Mouse (Mus musculus) G1E (cell line): ENCODE data around the gene Fez1. TPM values are rescaled to one million over a fixed set of nuclear protein-coding genes. Genes with fewer than 3 reads are reported as not detected.

Experiments used
- ATAC-seq: 2 replicates; pipeline ENCODE4 v1.8.0; 2016; ENCODE audit warnings: mild to moderate bottlenecking; ENCODE audit not compliant: insufficient number of reproducible peaks, poor library complexity, low FRiP score, severe bottlenecking; ENCODE audit errors: extremely low read depth
- DNase-seq: peaks from one replicate; pipeline ENCODE4 v3.0.0; 2012; ENCODE audit warnings: low spot score
- H3K27me3 ChIP-seq: 2 replicates; pipeline ENCODE4 v1.6.1; 2012; ENCODE audit warnings: mild to moderate bottlenecking, low read length, inconsistent platforms; ENCODE audit not compliant: insufficient read depth
- H3K36me3 ChIP-seq: replicated peaks from 2 replicates; pipeline ENCODE3; 2012; ENCODE audit warnings: mild to moderate bottlenecking, inconsistent platforms
- H3K4me1 ChIP-seq: 2 replicates; pipeline ENCODE4 v1.6.1; 2012; ENCODE audit warnings: low read depth, low read length, inconsistent platforms, mixed read lengths; ENCODE audit not compliant: insufficient read depth
- H3K4me3 ChIP-seq: 2 replicates; pipeline ENCODE4 v1.5.1; 2012; ENCODE audit warnings: low read depth, mild to moderate bottlenecking, inconsistent platforms, low read length, moderate library complexity, mixed read lengths
- H3K9me3 ChIP-seq: replicated peaks from 2 replicates; pipeline ENCODE4 v1.6.1; 2012; ENCODE audit warnings: inconsistent platforms
- CTCF ChIP-seq: IDR thresholded peaks from 2 replicates; pipeline ENCODE4 v1.5.1; 2012; ENCODE audit warnings: low read depth, low read length, inconsistent platforms, mixed read lengths
- GATA1 ChIP-seq: IDR thresholded peaks from 2 replicates; pipeline ENCODE4 v1.6.1; 2012; ENCODE audit warnings: borderline replicate concordance, low read length, inconsistent platforms, mixed read lengths
- GATA2 ChIP-seq: IDR thresholded peaks from 2 replicates; pipeline ENCODE4 v1.6.1; 2012; ENCODE audit warnings: low read depth, low read length, inconsistent platforms, borderline replicate concordance
- POLR2AphosphoS5 ChIP-seq: IDR thresholded peaks from 2 replicates; pipeline ENCODE4 v1.6.1; 2012; ENCODE audit warnings: low read depth, low read length, inconsistent platforms; ENCODE audit not compliant: insufficient replicate concordance
- TAL1 ChIP-seq: conservative IDR thresholded peaks from 2 replicates; pipeline ENCODE4 v1.6.1; 2012; ENCODE audit warnings: low read depth, low read length, inconsistent platforms, mixed read lengths
- polyA plus RNA-seq: library from polyadenylated mRNA; stranded (reverse); fragments of >175 nt; gene quantifications from 2 replicates; pipeline ENCODE4 v1.2.3, GENCODE M21; 2012
- total RNA-seq, 2 experiments: library from RNA; stranded (forward) in 1 of 2; stranded (reverse) in 1 of 2; fragments of 200-1000 nt in 1 of 2; fragments of >200 nt in 1 of 2; fragmentation: Nextera tagmentation in 1 of 2; gene quantifications; 2 replicates each; pipeline ENCODE4 v1.2.3; 2014 to 2017

Gene Fez1
- total and polyA plus RNA-seq, 3 experiments: 0.44 TPM; not detected in 2

DNA sequence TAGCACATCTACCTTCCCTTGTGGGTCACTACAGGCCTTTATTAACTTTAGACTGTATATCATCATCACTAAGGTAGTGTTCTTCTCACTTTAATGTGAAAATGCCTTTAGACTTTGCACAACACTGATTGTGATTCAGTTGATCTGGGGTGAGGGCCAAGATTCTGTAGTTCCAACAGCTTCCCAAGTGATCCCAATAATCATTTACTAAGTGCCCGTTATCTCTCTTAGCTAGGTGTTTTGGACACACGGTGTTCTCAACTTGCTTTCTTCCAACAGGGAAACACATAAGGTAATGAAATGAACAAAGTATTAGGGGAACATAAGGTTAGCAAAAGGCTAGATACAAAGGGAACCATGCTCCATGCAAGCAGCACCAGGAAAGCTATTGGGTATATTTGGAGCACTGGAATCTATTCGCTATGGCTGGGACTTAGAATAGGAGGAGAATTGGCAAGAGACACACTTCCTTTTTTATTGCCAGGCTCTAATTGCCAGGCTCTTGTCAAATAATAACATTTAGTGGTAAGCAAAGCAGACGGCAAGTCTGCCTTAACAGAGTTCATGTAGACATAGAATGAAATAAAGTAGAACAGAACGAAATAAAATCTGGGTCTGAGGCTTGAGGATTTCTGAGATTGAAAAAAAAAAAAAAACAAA is 13.4 kb upstream of the Fez1 start:
- no peak for DNase-seq
- TF ChIP-seq GATA2: no peak
- no peak for TF ChIP-seq CTCF
- no peak for TF ChIP-seq TAL1
- TF ChIP-seq GATA1: no peak
- no peak for ATAC-seq
- Histone ChIP-seq H3K9me3 (no peaks in the 10 kb centered on the region), H3K27me3 (no peaks in the 10 kb centered on the region), H3K4me3 (no peak overlapping the region), H3K36me3 (no peaks in the 10 kb centered on the region), H3K4me1 (no peaks in the 10 kb centered on the region)

DNA sequence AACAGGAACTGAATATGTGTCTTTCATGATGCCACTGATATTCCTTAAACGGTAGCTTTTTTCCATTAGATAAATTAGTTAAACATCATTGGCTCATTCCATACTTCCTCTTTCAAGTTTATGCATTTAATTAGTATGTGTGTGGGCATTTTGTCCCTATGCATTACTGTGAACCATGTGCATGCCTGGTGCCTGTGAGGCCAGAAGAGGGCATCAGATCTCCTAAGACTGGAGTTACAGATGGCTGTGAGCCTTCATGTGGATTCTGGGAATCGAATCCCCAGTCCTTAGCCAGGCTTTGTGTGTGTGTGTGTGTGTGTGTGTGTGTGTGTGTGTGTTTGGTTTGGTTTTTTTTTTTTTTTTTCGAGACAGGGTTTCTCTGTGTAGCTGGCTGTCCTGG is 7.2 kb upstream of the Fez1 start:
- DNase-seq (no peak), ATAC-seq (no peak)
- H3K4me1 ChIP-seq: no peaks in the 10 kb centered on the region
- no peaks in the 10 kb centered on the region for H3K36me3 ChIP-seq
- TF ChIP-seq TAL1 (no peak), GATA1 (no peak), POLR2AphosphoS5 (no peak), GATA2 (no peak), CTCF (no peak)
- H3K4me3 ChIP-seq: no peak overlapping the region
- peaks cover 5% of the 10 kb centered on the region for H3K27me3 ChIP-seq
- no peaks in the 10 kb centered on the region for H3K9me3 ChIP-seq

DNA sequence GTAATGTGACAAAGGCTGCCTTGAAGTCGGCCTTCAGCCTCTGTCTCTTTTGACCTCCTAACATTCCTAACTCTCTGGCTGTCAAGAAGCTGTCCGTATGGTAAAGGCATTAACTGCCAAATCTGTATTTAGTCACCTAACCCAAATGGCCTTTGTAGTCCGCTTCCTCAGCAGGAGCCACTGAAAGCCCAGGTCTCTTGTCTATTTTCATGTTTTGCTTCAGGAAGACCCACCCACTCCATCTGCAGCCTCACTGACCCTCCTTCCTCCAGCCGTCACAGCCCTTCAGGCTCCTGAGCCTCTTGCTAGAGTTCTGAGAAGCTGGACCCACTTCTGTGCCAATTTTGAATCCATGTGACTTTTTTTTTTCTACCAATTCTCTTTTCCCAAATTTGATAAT is 2.8 kb upstream of the Fez1 start:
- no peak for ATAC-seq
- no peak for DNase-seq
- H3K4me3 ChIP-seq: no peak overlapping the region
- no peaks in the 10 kb centered on the region for H3K36me3 ChIP-seq
- H3K27me3 ChIP-seq: peaks cover 13% of the 10 kb centered on the region
- H3K9me3 ChIP-seq: no peaks in the 10 kb centered on the region
- TF ChIP-seq POLR2AphosphoS5 (no peak), GATA1 (no peak), CTCF (no peak), GATA2 (no peak), TAL1 (no peak)
- H3K4me1 ChIP-seq: no peaks in the 10 kb centered on the region

DNA sequence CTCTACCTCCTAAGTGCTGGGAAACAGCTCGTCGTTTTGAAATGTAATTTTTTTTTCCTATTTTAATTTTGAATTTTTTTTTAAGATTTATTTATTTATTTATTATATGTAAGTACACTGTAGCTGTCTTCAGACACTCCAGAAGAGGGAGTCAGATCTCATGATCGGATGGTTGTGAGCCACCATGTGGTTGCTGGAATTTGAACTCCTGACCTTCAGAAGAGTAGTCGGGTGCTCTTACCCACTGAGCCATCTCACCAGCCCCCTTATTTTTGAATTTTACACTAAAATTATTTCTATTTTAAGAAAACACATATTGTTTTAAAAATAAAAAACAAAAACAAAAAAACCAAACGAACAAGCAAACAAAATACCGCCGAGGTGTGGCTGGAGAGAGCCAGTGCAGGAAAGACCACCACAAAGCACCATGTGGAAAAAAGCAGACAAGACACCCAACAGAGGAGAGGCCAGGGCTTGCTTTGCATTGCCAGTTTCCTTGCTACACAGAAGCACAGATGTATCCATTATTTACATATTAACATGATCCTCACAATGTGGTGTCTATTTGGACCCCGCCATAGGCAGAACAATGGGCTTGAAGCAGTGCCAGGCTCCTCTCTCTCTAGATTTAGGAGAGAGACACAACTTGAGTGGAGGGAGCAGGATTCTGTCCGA is 558 bp upstream of the Fez1 start:
- Histone ChIP-seq H3K36me3 (no peaks in the 10 kb centered on the region), H3K4me1 (no peaks in the 10 kb centered on the region), H3K4me3 (no peak overlapping the region), H3K27me3 (peaks cover 11% of the 10 kb centered on the region; the same call in 1 of the 2 replicates), H3K9me3 (no peaks in the 10 kb centered on the region)
- TF ChIP-seq GATA2: no peak
- no peak for TF ChIP-seq TAL1
- TF ChIP-seq CTCF: no peak
- no peak for TF ChIP-seq POLR2AphosphoS5
- TF ChIP-seq GATA1: no peak
- no peak for ATAC-seq
- DNase-seq: no peak

DNA sequence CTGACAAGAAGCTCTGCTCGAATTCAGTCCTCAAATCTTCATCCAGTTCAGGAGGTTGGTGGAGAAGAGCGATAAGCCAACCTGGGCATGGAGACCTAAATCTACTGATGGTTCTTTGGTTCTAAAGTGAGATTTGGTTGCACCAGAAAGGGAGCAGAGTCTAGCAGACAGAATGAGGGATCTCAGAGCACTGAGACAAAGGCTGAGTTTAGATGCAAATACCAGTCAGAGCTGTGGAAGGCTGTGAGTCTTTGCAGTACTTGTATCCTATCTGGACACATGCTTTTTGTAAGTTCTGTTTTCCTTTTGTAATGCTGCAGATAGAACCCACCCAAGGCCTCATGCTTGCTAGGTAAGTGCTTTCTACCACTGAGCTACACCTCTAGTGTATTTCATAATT is 360 bp downstream of the Fez1 start:
- no peaks in the 10 kb centered on the region for H3K4me1 ChIP-seq
- H3K9me3 ChIP-seq: no peaks in the 10 kb centered on the region
- no peak overlapping the region for H3K4me3 ChIP-seq
- ATAC-seq: no peak
- H3K36me3 ChIP-seq: no peaks in the 10 kb centered on the region
- no peak for DNase-seq
- peaks cover 11% of the 10 kb centered on the region; the same call in 1 of the 2 replicates for H3K27me3 ChIP-seq
- no peak for TF ChIP-seq GATA2
- no peak for TF ChIP-seq POLR2AphosphoS5
- TF ChIP-seq GATA1: no peak
- no peak for TF ChIP-seq TAL1
- no peak for TF ChIP-seq CTCF

DNA sequence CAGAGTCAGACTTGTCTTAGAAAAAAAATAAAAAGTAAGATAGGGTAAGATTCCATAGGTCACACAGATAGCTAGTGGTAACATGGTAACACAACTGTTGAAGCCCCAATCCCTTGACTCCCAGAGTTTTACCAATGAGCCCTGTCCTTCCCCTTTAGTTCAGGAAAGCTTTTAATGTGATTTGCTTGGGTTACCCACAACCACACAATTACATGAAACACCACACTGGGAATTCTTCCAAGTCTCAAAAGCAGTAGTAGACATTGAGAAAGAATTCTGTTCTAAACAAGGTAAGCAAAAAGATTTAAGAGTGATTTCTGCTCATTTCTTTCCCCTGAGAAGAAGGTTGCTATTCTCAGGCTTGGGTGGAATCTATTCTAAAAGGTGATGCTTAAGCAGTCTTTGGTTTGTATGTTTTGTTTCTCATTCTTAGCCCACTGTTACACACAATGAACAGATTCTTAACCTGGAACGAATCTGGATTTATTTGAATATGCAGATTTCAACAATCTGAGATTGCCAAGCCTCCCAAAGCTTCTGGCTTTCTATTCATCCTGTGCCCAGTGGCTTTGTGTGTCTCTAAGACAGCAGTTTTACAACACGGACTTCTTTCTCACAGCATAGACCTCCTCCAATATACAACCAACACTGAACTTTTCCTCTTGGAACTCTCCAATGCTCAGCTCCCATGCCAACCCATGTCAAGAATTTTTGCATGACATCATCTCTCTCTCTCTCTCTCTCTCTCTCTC is 5.1 kb downstream of the Fez1 start:
- Histone ChIP-seq H3K36me3 (no peaks in the 10 kb centered on the region), H3K4me3 (no peak overlapping the region), H3K4me1 (no peaks in the 10 kb centered on the region), H3K9me3 (no peaks in the 10 kb centered on the region), H3K27me3 (peaks cover 3% of the 10 kb centered on the region; the same call in 1 of the 2 replicates)
- ATAC-seq (no peak), DNase-seq (no peak)
- TF ChIP-seq TAL1 (no peak), GATA1 (no peak), CTCF (no peak), GATA2 (no peak), POLR2AphosphoS5 (no peak)
